Mouse (Mus musculus) 416B (cell line): ENCODE measurements around the gene Cep78.

Experiments
- DNase-seq: peaks from one replicate; pipeline ENCODE4 v3.0.0; 2011; ENCODE audit warnings: low read depth

Gene Cep78

GRCm38 (mm10) chr19:15910488-15910887 lies 74.3 kb downstream of the Cep78 start:
- no peak for DNase-seq

DNA sequence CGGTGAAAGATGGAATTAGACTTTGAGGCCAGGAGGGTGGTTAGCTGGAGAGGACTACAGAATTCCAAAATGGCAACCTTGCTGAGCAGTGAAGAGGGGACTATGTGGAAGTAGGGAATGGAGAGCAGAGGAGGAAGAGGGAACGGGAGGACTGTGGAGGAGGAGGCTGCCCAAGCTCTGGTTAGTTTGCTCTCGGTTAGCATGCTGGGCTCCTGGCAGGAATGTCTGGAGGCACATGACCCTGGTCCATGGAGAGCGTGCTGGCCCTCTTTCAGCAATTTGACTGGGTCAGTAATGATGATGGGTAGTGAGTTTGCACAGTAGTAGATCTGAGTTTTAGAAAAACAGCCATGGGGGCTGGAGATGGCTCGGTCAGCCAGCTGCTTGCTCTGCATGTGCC lies 76.8 kb downstream of the Cep78 start:
- no peak for DNase-seq
